Mouse (Mus musculus) induced T-regulatory cell, adult 2 months (primary cell): Measurements from ENCODE around the gene Olfr1311.
"Not testable (repeated sequence)": the region's sequence is repeated elsewhere in the genome, so short reads cannot be mapped to it uniquely, and the experiment has no call there.

Source experiments
- DNase-seq: peaks from one replicate; pipeline ENCODE4 v3.0.0-alpha.2; 2012; ENCODE audit warnings: low read depth

The Olfr1311 gene

DNA sequence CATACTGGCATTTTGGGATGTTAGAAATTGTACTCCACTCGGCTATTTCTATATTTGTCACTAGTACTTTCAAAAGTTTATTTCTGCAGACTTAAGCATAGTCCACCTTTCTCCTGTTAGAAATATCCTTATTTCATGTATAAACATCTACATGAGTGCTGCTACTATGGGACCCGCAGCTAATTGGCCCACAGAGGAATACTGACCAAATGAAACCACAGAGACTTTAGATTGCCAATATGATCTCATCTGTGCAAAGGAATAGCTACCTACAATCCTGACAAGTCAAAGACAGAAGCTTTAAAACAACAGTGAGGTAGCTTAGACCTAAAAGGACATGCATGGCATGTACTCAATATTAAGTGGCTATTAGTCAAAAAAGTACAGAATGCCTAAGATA lies at the start of gene Olfr1311:
Gene Olfr1311, minus strand, starts transcription at position 101 of the 400 bp plus-strand sequence.
- no peak for DNase-seq

DNA sequence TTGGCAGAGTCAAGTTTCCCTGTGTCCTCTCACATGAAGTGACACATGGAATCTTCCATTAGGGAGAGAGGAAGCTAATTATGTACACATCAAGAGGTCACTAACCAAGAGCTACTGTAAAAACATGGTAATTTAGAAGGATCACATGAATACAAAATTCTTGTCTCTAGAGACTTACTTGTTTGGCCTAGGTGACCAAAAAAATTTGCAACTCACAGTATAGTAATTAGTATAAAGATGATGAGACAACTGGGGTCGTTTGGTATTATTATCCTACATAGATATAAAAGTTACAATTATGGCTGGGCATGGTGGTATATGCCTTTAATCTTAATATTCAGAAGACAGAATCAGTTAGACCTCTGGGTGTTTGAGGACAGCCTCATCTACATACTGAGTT lies 25.9 kb upstream of the Olfr1311 start, which contains the start of gene Olfr1312:
Gene Olfr1312, minus strand, starts transcription at position 101 of the 400 bp plus-strand sequence.
- DNase-seq: no peak

DNA sequence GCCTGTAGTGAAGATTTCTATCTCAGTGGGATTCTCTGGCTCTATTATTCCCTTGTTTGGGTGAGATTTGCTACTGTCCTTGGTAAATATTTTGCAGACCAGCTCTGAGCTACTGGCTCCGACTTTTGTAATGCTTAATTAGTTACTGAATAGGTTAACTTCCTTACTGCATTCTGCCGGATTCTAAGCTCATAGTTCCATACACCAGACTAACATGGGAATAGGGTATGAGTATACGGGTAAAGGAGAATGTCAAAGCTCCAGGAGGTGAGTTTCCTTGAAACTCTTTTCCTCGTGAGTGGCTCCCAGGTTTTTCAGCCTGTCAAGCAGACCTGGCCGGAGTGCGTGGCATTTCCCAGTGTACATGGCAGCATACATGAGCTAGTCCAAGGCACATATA lies 2.8 kb upstream of the Olfr1311 start:
- not testable (repeated sequence) for DNase-seq

DNA sequence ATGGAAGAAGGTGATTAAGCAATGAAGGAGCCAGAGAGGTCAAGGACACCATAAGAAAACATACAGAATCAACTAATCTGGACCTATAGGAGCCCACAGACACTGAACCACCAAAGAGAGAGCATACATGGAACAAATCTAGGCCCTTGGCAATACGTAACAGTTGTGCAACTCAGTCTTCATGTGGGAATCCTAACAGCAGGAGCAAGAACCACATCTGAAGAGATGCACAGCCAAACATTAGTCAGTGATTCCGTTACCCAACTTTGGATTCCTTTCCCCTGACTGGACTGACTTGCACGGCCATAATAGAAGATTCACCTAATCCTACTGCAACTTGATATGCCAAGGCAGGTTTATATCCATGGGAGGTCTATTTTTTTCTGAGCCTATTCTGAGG lies 9.3 kb downstream of the Olfr1311 start:
- DNase-seq: no peak

DNA sequence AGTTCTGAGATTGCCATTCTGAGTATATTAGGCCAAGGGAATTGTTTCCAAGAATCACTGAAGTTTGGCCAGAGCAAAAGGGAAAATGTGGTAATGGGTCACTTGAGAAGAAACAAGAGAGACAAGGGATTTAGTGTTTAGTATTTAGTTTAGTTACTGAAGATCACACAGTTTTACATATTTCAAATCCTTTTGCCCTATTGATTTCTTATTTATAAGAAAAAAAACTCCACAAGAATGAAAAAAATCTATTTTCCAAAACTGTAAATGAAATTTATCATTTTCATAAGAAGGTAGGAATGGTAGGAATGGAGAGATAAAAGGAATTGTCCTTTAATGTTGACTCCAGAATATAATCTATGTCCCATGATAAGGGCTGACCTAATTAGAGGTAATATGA lies 11.6 kb downstream of the Olfr1311 start, which contains the start of gene Olfr1310:
Gene Olfr1310, minus strand, starts transcription at position 101 of the 400 bp plus-strand sequence.
- no peak for DNase-seq

DNA sequence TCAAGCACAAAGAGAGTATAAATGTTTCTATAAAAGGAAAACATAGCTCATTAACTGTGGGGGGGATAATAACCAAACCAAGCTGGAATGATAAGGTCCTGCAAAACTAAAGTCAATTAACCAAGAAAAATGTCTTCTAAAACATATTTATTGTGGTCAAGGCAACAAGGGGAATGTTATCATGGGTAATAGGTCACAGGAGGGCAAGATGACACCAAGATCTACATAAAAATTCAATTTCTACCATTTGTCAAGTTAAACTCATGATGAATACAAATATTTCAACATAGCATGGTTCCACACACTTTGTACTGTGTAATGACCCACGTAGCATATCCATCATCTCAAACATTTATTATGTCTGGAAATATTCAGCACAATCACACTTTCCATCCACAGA lies 34.0 kb downstream of the Olfr1311 start, which contains the start of gene Olfr1309:
Gene Olfr1309, minus strand, starts transcription at position 101 of the 400 bp plus-strand sequence.
- no peak for DNase-seq
